In the genomic region with DNA sequence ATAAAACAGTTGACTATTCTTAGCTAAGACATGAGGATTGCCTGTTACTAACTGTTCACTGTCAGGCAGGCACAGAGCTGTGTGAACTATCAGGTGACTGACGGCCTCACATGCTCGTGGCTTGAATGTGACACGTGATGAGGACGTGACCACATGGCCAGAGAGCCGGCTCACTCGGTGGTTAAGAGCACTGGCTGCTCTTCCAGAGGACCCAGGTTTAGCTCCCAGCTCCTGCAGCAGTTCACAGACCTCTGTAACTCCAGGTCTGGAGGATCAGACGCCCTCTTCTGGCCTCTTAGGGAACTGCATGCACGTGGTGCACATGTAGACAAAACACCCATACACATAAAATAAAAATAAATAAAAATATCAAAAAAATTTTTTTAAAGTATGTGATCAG, we compare ENCODE assay signal across 16 mouse cellular contexts. TPM values are rescaled to one million over a fixed set of nuclear protein-coding genes. Genes with fewer than 3 reads are reported as not detected.
A peak's percentile ranks its signal among the peaks of the same experiment; 100 is the strongest.
DNase-seq lines count a peak whose midpoint lies in the region; ATAC-seq and TF ChIP-seq lines count a peak whose summit lies in the region.
"Had no signal": no experiment of that assay in that cellular context is flagged by ENCODE, and none has a peak within 500 bp of the region (broad histone marks: within the 10 kb centered on the region; RNA-seq: fewer than 3 reads in every experiment).

No protein-coding gene starts in this region.

- 0 out of 2 replicates have a peak, but pooled peaks cover 2% of the 10 kb centered on the region for H3K4me1 ChIP-seq in forebrain, postnatal 0 days (ENCODE audit: insufficient read depth)
- 0 out of 2 replicates have a peak, but pooled peaks cover 7% of the 10 kb centered on the region for H3K4me1 ChIP-seq in forebrain, embryonic 13.5 days
- H3K4me1 ChIP-seq in liver, postnatal 0 days (ENCODE audit: insufficient read depth): no peaks in the 10 kb centered on the region
- H3K4me1 ChIP-seq in small intestine, adult 2 months (ENCODE audit: control insufficient read depth, insufficient read depth, insufficient read length, low read length): peaks cover 2% of the 10 kb centered on the region; the same call in 1 of the 2 replicates
- H3K4me1 ChIP-seq: midbrain, embryonic 12.5 days had no signal

- ATAC-seq in forebrain, postnatal 0 days: no peak
- no peak; the same call in 1 of the 2 replicates for ATAC-seq in forebrain, embryonic 13.5 days
- ATAC-seq in liver, postnatal 0 days: no peak

- DNase-seq in forebrain, postnatal 0 days: no peak
- no peak for DNase-seq in liver, postnatal 0 days
- no peak for DNase-seq in liver
- DNase-seq in ES-CJ7 (ENCODE audit: low read depth, low spot score): peak; percentile 77
- no peak for DNase-seq in adrenal gland, adult 18-20 months (ENCODE audit: low spot score in 2 of 2)
- no peak for DNase-seq in urinary bladder, postnatal 25 days (ENCODE audit: low spot score)
- DNase-seq: adrenal gland, postnatal 36 days; cerebellum, postnatal 36 days; gastrocnemius, postnatal 14 days; heart, postnatal 14 days; spleen, adult 18-20 months had no signal

- no peak for TF ChIP-seq EP300 in liver, postnatal 0 days (IDR thresholded peaks at IDR 0.05; ENCODE audit: low read depth)

- TF ChIP-seq CTCF in forebrain, postnatal 0 days (IDR thresholded peaks at IDR 0.05; ENCODE audit: low read depth): peak; percentile 37; the same call in 1 of the 2 replicates
- peak; percentile 53 for TF ChIP-seq CTCF in liver, postnatal 0 days (IDR thresholded peaks at IDR 0.05; ENCODE audit: low read depth)
- TF ChIP-seq CTCF in small intestine, adult 2 months (IDR thresholded peaks at IDR 0.05; ENCODE audit: extremely low read depth, insufficient read length, insufficient replicate concordance, low read depth, low read length): peak; percentile 31; the same call in 1 of the 2 replicates

- no peaks in the 10 kb centered on the region for H3K9me3 ChIP-seq in forebrain, postnatal 0 days (ENCODE audit: low read length)
- H3K9me3 ChIP-seq in forebrain, embryonic 13.5 days (replicated peaks): no peaks in the 10 kb centered on the region
- H3K9me3 ChIP-seq in liver, postnatal 0 days (ENCODE audit: low read length): no peaks in the 10 kb centered on the region
- H3K9me3 ChIP-seq: midbrain, embryonic 12.5 days had no signal

- no peak overlapping the region for H3K4me2 ChIP-seq in forebrain, postnatal 0 days (ENCODE audit: low read depth)
- no peak overlapping the region for H3K4me2 ChIP-seq in forebrain, embryonic 13.5 days
- no peak overlapping the region for H3K4me2 ChIP-seq in liver, postnatal 0 days (ENCODE audit: low read depth, low read length)
- H3K4me2 ChIP-seq: midbrain, embryonic 12.5 days had no signal

- H3K27me3 ChIP-seq in forebrain, postnatal 0 days (ENCODE audit: insufficient read depth, low read length): no peaks in the 10 kb centered on the region
- no peaks in the 10 kb centered on the region for H3K27me3 ChIP-seq in forebrain, embryonic 13.5 days
- H3K27me3 ChIP-seq in liver, postnatal 0 days (ENCODE audit: insufficient read depth, low read length): no peaks in the 10 kb centered on the region
- no peaks in the 10 kb centered on the region for H3K27me3 ChIP-seq in small intestine, adult 2 months (ENCODE audit: control insufficient read depth, insufficient read depth, low read length)
- H3K27me3 ChIP-seq: CH12.LX; midbrain, embryonic 12.5 days had no signal

- H3K36me3 ChIP-seq in forebrain, postnatal 0 days (ENCODE audit: insufficient read depth): peaks cover 15% of the 10 kb centered on the region; the same call in 1 of the 2 replicates
- peaks cover 19% of the 10 kb centered on the region for H3K36me3 ChIP-seq in forebrain, embryonic 13.5 days (ENCODE audit: poor library complexity, severe bottlenecking)
- H3K36me3 ChIP-seq in liver, postnatal 0 days (replicated peaks; ENCODE audit: insufficient read depth, low read length): peaks cover 18% of the 10 kb centered on the region
- 0 out of 2 replicates have a peak, but pooled peaks cover 1% of the 10 kb centered on the region for H3K36me3 ChIP-seq in small intestine, adult 2 months (ENCODE audit: control insufficient read depth, insufficient read depth, low read length)

- no peak for TF ChIP-seq POLR2A in small intestine, adult 2 months (IDR thresholded peaks at IDR 0.05; ENCODE audit: low read depth, low read length)

- 83% methylated on average over 8 of the region's 8 CpGs for WGBS in forebrain, postnatal 0 days
- 86% methylated on average over 8 of the region's 8 CpGs for WGBS in forebrain, embryonic 13.5 days
- WGBS in liver, postnatal 0 days (ENCODE audit: insufficient replicate concordance): 71% methylated on average over 8 of the region's 8 CpGs
- WGBS in small intestine, adult 2 months: 81% methylated on average over 8 of the region's 8 CpGs

- no peak overlapping the region for H3K9ac ChIP-seq in forebrain, postnatal 0 days
- no peak overlapping the region for H3K9ac ChIP-seq in forebrain, embryonic 13.5 days
- H3K9ac ChIP-seq in liver, postnatal 0 days (replicated peaks): no peak overlapping the region
- H3K9ac ChIP-seq: midbrain, embryonic 12.5 days had no signal

- H3K27ac ChIP-seq in forebrain, postnatal 0 days (ENCODE audit: low read depth, low read length): no peak overlapping the region
- no peak overlapping the region for H3K27ac ChIP-seq in forebrain, embryonic 13.5 days
- no peak overlapping the region for H3K27ac ChIP-seq in liver, postnatal 0 days (ENCODE audit: low read depth)
- H3K27ac ChIP-seq in small intestine, adult 2 months (ENCODE audit: insufficient read depth, low read depth, low read length): no peak overlapping the region
- H3K27ac ChIP-seq: midbrain, embryonic 12.5 days had no signal

- no peak overlapping the region for H3K4me3 ChIP-seq in forebrain, postnatal 0 days (ENCODE audit: low read depth, low read length)
- no peak overlapping the region for H3K4me3 ChIP-seq in forebrain, embryonic 13.5 days
- H3K4me3 ChIP-seq in liver, postnatal 0 days (ENCODE audit: low read depth, low read length): no peak overlapping the region
- H3K4me3 ChIP-seq in small intestine, adult 2 months (ENCODE audit: low read depth, low read length): no peak overlapping the region
- H3K4me3 ChIP-seq: midbrain, embryonic 12.5 days had no signal

RNA-seq across cellular contexts. Expression of a gene that starts 25.6 kb away (rescaled TPM):
- not detected in 2 replicates for total RNA-seq in forebrain, postnatal 0 days (2014; rRNA removed)
- not detected in 2 replicates for polyA plus RNA-seq in forebrain, postnatal 0 days (2015; fragmentation: Nextera tagmentation; extraction: Ambion mirVana)
- polyA plus RNA-seq in forebrain, embryonic 13.5 days (2015; fragmentation: Nextera tagmentation; extraction: Ambion mirVana): not detected in 2 replicates
- polyA plus RNA-seq in liver, postnatal 0 days (2015; fragmentation: Nextera tagmentation; extraction: Ambion mirVana): not detected in 2 replicates
- 0.43 TPM in 1 of 2 replicates, not detected in the other for polyA plus RNA-seq in small intestine, adult 2 months (2012; rRNA removed)
- total RNA-seq in adrenal gland, adult 18-20 months (2021): 1 to 10 TPM; 4.1 to 5.2 TPM
- total RNA-seq: CH12.LX; heart, postnatal 14 days had no signal
- polyA plus RNA-seq: limb, embryonic 11.5 days; midbrain, embryonic 12.5 days had no signal

RNA-seq across cellular contexts. Expression of a gene that starts 27.9 kb away (rescaled TPM):
- 0.46 TPM in 1 of 2 replicates, not detected in the other for total RNA-seq in forebrain, postnatal 0 days (2014; rRNA removed)
- polyA plus RNA-seq in forebrain, postnatal 0 days (2015; fragmentation: Nextera tagmentation; extraction: Ambion mirVana): not detected in 2 replicates
- polyA plus RNA-seq in forebrain, embryonic 13.5 days (2015; fragmentation: Nextera tagmentation; extraction: Ambion mirVana): not detected in 2 replicates
- not detected in 2 replicates for polyA plus RNA-seq in liver, postnatal 0 days (2015; fragmentation: Nextera tagmentation; extraction: Ambion mirVana)
- polyA plus RNA-seq in small intestine, adult 2 months (2012; rRNA removed): 0.32 TPM in 1 of 2 replicates, not detected in the other
- not detected for total RNA-seq in adrenal gland, adult 18-20 months (2021)
- total RNA-seq: adrenal gland, postnatal 36 days; CH12.LX; gastrocnemius, postnatal 14 days; heart, postnatal 14 days had no signal
- polyA plus RNA-seq: limb, embryonic 11.5 days; midbrain, embryonic 12.5 days had no signal
